Mouse (Mus musculus) adrenal gland, postnatal 10 days (tissue): ENCODE data around the gene Cand2. TPM values are rescaled to one million over a fixed set of nuclear protein-coding genes. Genes with fewer than 3 reads are reported as not detected.

Source experiments
- DNase-seq: peaks from one replicate; pipeline ENCODE4 v3.0.0; 2021; ENCODE audit warnings: mixed read lengths
- microRNA-seq: library from miRNA; unstranded; fragments of <30 nt; microRNA quantifications from one replicate; pipeline ENCODE4 v1.2.0, GENCODE M21; 2021
- total RNA-seq, 2 experiments: library from RNA; stranded (reverse); gene quantifications; 2 replicates each; pipeline ENCODE4 v1.2.3; 2021

The Cand2 gene
- total RNA-seq, 2 experiments from 2014 or later, result 10.4 to 16.1 TPM

DNA sequence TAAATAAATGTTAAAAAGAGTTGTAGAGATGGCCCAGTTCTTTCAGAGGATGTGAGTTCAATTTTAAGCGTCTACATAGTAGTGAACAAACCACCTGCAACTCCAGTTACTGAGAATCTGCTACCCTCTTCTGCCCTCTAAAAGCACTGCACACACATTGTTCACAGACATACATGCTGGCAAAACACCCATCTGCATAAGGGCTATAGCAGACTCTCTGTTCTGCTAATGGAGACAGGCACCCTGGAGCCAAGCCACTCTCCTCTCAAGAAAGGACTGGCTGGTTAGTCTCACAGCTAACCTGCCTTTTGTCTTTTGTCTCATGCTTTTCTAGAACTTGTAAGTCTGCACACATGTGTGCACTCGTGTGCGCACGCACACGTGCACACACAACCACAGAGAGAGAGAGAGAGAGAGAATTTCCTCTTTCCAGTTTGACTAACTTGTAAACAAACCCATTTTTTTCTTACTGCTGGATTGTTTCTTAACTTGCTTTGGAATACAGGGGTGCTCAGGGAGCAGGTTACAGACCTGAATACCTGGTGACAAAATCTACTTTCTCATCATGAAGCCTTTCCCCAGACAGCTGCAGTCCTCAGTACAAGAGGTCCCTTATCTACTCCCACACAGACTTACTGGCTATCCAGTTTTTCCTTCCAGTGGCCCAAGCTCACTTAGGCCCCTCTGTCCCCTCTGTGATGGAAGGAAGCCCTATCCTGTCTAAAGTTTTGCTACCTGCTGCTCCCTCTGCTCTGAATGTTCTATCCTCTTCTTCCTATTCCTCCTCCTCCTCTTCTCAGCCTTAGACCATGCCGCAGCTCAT, 56.7 kb downstream of the Cand2 start:
- no peak for DNase-seq

DNA sequence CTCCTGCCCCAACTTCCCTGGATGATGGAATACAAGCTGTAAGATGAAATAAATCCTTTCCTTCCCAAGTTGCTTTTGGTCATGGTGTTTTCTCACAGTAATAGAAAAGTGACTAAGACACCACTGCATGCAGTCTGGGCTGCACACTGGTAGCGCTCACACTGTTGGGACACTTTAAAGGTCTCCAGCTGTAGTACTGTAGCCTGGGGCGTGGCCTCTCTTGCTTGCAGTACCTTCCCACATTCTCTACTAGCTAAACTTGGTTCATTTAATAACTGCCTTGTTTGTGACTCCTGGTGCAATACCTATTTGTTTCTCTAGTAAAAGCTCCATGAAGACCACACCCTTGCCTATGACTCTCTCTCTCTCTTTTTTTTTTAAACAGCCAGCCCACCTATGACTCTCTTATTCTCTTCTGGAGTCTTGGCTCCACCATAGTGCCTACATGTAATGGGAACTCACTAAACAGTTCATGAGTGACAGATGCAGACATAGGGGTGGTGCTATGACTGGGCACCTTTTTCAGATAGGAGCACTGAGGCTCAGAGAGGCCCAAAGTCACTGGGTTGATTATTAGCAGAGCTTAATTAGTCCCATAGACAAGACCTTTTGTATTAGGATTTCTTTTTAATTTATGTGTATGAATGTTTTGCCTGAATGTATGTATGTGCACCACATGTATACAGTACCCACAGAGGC, 58.0 kb downstream of the Cand2 start:
- no peak for DNase-seq

DNA sequence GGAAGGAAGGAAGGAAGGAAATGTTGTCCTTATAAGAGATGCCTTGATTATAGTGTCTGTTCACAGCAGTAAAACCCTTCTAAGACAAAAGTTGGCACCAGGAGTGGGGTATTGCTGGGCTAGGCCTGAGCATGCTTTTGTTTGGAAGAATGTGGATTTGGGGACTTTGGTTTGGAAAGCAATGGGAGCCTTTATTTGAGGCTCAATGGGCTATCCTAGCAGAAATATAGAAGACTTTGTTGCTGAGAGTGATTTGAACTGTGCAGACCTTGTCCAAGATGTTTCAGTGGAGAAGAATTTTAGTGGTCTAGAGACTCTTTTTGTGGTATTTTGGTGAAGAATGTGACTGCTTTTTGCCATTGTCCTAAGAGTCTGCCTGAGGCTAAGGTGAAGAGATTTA, 59.5 kb downstream of the Cand2 start:
- DNase-seq, result no peak

DNA sequence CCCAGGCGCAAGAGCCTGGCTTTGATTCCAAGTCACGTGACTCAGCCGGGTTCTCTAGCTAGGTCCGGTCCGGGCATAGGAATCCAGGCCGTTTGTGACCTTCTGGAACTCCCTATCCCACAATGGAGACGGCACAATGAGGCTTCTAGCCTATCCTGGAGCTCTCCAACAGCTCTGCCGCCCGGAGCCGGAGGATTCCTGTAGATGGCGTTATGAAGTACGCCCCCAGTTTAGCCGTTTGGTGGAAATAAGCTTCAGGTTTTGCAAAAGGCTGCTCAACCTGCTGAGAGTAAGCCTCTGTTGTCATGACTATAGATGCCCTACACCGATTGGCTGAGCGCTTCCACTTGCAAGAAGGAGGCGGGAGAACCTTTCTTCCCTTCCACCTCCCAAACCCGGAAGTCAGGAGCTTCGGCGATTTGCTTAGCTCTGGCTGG, 63.8 kb downstream of the Cand2 start, which contains the start of gene Efcab12:
Gene Efcab12 (minus strand): TSS at position 252 of the 437 bp plus-strand sequence.
- DNase-seq, result peak; percentile 80

DNA sequence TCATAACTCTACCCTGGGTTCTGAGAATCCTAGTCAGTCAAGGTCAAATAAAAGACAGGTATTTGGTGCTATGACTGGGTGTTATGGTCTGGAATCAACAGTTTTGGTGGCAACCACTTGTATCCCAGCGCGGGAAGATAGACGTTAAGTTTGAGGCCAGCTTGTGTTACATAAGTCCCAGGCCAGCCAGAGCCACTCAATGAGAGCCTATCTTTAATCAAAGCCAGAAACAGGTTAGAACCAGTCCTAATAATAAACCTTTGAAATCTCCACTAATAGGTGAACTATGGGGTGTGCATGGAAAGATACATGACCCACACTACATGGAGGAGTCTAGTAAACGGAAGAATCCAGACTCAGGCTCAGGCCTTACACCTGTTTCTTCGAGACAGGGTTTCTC, 64.4 kb downstream of the Cand2 start:
- DNase-seq, result no peak

DNA sequence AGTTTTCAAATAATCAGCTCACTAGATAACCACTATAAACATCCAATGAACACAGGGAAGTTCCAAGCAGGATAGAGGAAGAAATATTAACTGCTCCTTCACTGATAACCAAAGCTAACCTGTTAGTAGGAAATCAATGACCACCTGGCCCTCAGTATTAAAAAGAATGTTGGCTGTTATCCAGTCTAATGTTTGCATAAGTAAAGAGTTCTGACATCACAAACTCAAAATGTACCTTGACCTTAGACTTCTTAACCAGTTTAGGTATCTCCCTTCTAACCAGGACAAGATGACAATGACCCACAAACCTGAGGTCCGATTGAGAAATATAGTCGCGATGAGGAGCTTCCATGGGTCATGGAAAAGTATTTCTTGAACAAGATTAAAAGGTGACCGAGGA, 70.7 kb downstream of the Cand2 start:
- DNase-seq, result no peak

DNA sequence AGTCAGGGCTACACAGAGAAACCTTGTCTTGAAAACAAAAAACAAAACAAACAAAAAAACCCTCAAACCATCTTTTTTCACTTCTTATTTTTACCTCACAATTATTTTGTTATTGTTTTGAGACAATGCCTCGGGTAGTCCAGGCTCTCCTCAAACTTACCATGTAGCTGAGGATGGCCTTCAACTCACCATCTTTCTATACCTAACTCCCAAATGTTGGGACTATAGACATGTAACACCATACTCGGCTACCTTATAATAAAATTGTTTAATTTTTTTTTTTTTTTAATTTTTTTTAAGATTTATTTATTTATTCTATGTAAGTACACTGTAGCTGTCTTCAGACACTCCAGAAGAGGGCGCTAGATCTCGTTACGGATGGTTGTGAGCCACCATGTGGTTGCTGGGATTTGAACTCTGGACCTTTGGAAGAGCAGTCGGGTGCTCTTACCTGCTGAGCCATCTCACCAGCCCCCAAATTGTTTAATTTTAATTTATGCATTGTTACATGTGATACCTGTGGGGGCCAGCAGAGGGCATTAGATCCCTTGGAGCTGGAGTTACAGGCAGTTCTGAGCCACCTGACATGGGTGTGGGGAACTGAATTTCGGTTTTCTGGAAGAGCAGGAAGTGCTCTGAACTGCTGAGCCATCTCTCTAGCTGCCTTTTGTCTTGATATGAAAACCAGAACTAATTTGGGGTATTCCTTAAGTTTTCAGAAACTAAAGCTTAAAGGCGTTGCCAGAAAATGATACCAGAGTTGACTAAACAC, 72.5 kb downstream of the Cand2 start:
- DNase-seq, result peak; percentile 72

DNA sequence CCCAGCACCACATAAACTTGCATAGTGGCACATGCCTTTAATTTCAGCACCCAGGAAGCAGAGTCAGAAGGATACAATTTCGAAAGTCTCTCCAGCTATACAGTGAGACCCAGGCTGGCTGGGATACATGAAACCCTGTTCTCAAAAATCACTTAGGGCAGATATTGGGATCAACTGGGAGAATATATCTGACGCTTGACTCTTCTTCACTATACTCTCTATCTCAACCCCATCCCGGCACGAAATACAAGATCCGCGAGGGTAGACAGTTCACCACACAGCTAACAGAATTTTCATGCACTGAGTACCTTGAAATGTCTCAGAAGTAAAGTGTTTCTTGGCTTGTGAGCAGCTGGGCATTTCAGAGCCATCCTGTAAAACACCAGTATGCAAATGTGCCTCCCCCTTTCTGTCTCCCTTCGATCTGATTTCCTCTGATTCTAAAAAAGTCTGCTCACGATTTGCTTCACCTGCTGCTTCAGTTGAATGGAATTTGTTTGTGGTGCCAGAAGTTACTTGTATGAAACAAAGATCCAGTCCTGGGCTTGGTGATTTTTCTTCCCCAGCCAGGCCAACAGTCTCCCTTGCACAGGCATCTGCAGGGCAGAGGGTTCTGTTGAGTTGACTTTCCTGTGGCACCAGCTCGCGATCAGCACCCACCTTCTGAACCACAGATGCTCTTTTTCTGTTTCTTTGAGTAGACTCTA, 74.4 kb downstream of the Cand2 start:
- DNase-seq, result no peak

DNA sequence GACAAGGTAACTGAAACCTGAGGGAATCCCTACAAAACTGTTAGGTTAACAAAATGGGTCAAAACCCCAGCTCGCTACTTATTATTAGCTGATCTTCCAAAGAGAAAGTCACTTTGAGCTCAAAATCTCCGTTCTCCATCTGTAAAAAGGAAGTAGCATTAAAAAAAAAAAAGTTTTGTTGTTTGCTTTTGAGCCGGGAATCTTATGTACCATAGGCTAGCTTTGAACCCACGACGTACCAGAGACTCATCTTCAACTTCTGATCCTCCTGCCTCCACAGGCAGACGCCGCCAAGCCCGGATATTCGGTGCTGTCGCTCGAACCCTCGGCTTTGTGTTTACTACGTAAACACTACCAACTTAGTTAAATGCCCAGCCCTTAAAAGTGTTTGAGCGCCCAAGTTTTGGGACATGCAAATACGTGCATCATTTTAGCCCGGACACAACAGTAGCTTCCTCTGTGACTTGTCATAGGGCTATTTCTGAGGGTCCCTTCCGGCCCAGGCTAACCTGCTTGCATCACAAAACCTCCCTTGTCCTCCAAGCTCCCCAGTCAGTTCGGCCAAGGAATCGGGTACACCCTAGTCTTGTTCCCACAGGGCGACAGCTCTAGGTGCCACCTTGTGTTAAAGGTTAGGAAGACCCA, 78.2 kb downstream of the Cand2 start:
- DNase-seq, result no peak

DNA sequence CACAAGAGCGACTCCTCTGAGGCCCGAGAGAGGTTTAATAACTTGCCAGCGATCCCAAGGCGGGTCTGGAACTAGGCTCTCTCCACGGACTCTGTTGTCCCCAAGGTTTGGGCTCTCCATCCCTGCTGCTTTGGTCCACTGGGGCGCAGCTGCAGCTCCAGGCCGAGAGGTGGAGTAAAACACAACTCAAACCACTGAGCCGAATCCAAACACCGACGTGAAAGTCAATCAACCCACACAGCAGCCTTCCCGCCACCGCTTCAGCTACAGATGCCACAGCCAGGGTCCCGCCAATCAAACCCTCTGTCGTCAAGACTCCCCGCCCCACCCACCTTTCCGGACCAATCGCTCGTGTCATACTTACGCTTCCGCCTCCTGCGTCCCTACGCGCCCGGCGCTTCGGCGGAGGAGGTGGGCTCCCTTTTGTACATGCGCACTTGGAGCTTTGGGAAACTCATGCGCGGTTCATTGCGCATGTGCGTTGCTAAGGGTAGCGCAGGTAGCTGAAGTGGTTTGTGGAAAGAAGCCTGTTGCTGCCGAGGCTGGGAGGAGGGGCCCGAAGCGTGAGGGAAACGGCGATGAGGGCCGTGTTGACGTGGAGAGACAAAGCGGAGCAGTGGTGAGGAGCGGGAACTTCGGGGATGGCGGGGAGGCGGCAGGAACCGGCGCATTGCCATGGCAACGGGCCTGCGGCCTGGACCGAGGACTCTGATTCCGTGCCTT, 78.9 kb downstream of the Cand2 start, which contains the start of the genes Mbd4 and Ift122:
Gene Mbd4 (minus strand): TSS at position 281 of the 723 bp plus-strand sequence.
Gene Ift122 (plus strand): TSS at position 380 of the 723 bp plus-strand sequence.
- peak; percentile 97 for DNase-seq

DNA sequence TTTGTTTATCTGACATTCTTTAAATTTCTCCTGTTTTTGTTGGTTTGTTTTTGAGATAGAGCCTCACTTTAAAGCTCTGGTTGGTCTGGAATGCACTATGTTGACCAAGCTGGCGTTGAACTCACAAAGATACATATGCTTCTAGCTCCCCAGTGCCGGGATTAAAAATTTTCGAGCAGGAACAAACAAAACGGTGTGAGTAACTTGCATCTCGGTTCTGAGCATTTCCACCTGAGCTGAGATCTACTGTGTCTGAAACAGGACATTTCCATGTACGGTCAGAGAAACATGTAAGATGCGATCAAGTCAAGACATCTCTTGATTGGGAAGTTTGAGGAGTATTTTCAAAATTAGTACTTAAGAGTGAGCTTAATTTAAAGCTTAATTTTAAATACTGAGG, 79.6 kb downstream of the Cand2 start:
- DNase-seq, result no peak

DNA sequence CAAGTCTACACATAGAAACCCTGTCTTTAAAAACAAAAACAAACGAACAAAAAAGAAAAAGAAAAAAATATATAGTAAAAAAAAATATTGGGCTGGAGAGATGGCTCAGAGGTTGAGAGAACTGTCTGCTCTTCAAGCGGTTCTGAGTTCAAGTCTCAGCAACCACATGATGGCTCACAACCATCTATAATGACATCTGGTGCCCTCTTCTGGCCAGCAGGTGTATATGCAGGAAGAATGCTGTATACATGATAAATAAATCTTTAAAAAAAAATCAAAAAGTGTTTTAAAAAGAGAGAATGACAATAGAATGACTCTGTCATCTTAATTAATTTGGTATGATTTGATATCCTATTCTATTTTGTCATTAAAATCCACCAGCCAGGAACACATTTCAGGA, 80.1 kb downstream of the Cand2 start:
- no peak for DNase-seq

Small RNA genes lying within 50 kb of the gene (microRNA-seq; reads per million reads assigned to microRNA genes)
- gene Mir7660, result not detected

Other genes with a start within 250 kb of the Cand2 start
- 10 to 100 TPM in 1 of 2 experiments, 1 to 10 TPM in 1; 8.8 to 15.7 TPM for gene Tsen2, start 229.9 kb upstream of the Cand2 start, total RNA-seq
- gene Mkrn2os, start 182.0 kb upstream of the Cand2 start, total RNA-seq, result under 1 TPM; 0.51 to 0.81 TPM
- gene Mkrn2, start 172.6 kb upstream of the Cand2 start, total RNA-seq, result 10 to 100 TPM; 32.1 to 34.1 TPM
- 100 to 1,000 TPM in 1 of 2 experiments, 10 to 100 TPM in 1; 95.1 to 114 TPM for gene Raf1, start 97.9 kb upstream of the Cand2 start, total RNA-seq
- gene Tmem40, start 12.1 kb upstream of the Cand2 start, total RNA-seq, result under 1 TPM; 0.79 to 0.93 TPM
- gene Rpl32, start 34.2 kb downstream of the Cand2 start, total RNA-seq, result 1,000 to 10,000 TPM; 1,305 to 1,319 TPM
- gene Efcab12, start 63.9 kb downstream of the Cand2 start, total RNA-seq, result under 1 TPM; 0.57 to 1.00 TPM
- 1 to 10 TPM; 3.6 to 5.2 TPM for gene Mbd4, start 78.8 kb downstream of the Cand2 start, total RNA-seq
- gene Ift122, start 78.9 kb downstream of the Cand2 start, total RNA-seq, result 10 to 100 TPM; 13.4 to 16.0 TPM
- under 1 TPM; 0.39 to 0.42 TPM for gene Rho, start 157.2 kb downstream of the Cand2 start, total RNA-seq
- not detected for gene H1foo, start 170.4 kb downstream of the Cand2 start, total RNA-seq
- gene Plxnd1, start 220.5 kb downstream of the Cand2 start, total RNA-seq, result 100 to 1,000 TPM; 155 to 215 TPM